1 mouse cellular context compared by ENCODE assay signal in the genomic region with DNA sequence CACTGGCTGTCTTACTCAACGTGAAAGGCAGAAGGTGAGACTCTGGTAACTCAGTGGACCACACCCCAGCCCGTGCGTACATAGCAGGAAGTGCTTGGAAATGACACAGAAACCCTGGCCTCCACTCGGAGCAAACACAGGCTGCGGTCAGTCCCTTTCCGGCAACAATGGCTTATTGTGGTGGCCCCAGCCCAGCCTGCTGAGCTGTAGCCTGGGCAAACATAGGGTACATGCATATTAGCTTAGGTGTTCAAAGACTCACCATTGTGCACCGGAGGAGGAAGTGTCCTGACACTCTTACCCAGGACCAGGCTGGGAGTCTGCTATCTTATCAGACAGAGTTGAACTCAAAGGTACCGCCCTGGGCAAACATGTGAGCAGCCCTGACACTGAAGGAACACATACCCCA.
A peak's percentile ranks its signal among the peaks of the same experiment; 100 is the strongest.
TF ChIP-seq lines count a peak whose summit lies in the region.

No protein-coding gene starts in this region.

TF ChIP-seq in MEL, 35 proteins besides CTCF, POLR2A, EP300 and RAD21:
- TF ChIP-seq MAZ (IDR thresholded peaks at IDR 0.05; ENCODE audit: low read depth, low read length) (no peak), MXI1 (IDR thresholded peaks at IDR 0.05; ENCODE audit: low read depth, low read length) (peak; percentile 45; the same call in 1 of the 2 replicates), USF2 (IDR thresholded peaks at IDR 0.05; ENCODE audit: borderline replicate concordance in 1 of 2, insufficient read depth in 1 of 2, low read depth in 1 of 2, low read length in 2 of 2) (no peak), ZC3H11A (IDR thresholded peaks at IDR 0.05; ENCODE audit: low read depth, low read length) (no peak), GATA1 (IDR thresholded peaks at IDR 0.05; ENCODE audit: low read depth, low read length) (peak; percentile 77), E2F4 (IDR thresholded peaks at IDR 0.05; ENCODE audit: borderline replicate concordance, low read depth, low read length) (no peak), KAT2A (conservative IDR thresholded peaks at IDR 0.05; ENCODE audit: low read depth, low read length) (no peak), CHD1 (IDR thresholded peaks at IDR 0.05; ENCODE audit: low read depth, low read length) (no peak), JUND (IDR thresholded peaks at IDR 0.05; ENCODE audit: low read depth, low read length) (no peak), RCOR1 (IDR thresholded peaks at IDR 0.05; ENCODE audit: low read depth, low read length) (no peak), TBP (IDR thresholded peaks at IDR 0.05; ENCODE audit: low read depth, low read length) (no peak), GABPA (IDR thresholded peaks at IDR 0.05; ENCODE audit: low read depth, low read length) (no peak), ZNF384 (IDR thresholded peaks at IDR 0.05; ENCODE audit: low read depth, low read length) (no peak), ZMIZ1 (IDR thresholded peaks at IDR 0.05; ENCODE audit: low read depth, low read length) (no peak), NELFE (IDR thresholded peaks at IDR 0.05; ENCODE audit: low read depth, low read length) (0 out of 2 replicates have a peak, but pooled peaks have one; percentile 20), ETS1 (IDR thresholded peaks at IDR 0.05; ENCODE audit: low read depth, low read length) (peak; percentile 65), HCFC1 (IDR thresholded peaks at IDR 0.05; ENCODE audit: low read depth, low read length) (no peak), MAX (IDR thresholded peaks at IDR 0.05; ENCODE audit: low read length) (no peak), UBTF (IDR thresholded peaks at IDR 0.05; ENCODE audit: borderline replicate concordance, insufficient read depth, low read depth, low read length) (no peak), POLR2AphosphoS5 (IDR thresholded peaks at IDR 0.05; ENCODE audit: borderline replicate concordance, low read depth, low read length) (no peak), BHLHE40 (IDR thresholded peaks at IDR 0.05; ENCODE audit: borderline replicate concordance, low read depth, low read length) (peak; percentile 40; the same call in 1 of the 2 replicates), MYC (IDR thresholded peaks at IDR 0.05; ENCODE audit: low read depth, low read length) (no peak), ELF1 (IDR thresholded peaks at IDR 0.05; ENCODE audit: low read depth, low read length) (peak; percentile 60), USF1 (IDR thresholded peaks at IDR 0.05; ENCODE audit: low read depth, low read length) (no peak), TAL1 (IDR thresholded peaks at IDR 0.05; ENCODE audit: low read length) (no peak), TCF12 (IDR thresholded peaks at IDR 0.05; ENCODE audit: low read depth, low read length) (peak; percentile 59), CHD2 (IDR thresholded peaks at IDR 0.05; ENCODE audit: low read length) (no peak), MAFK (IDR thresholded peaks at IDR 0.05; ENCODE audit: borderline replicate concordance, low read depth, low read length) (no peak), SMC3 (IDR thresholded peaks at IDR 0.05; ENCODE audit: low read depth, low read length) (no peak), SIN3A (IDR thresholded peaks at IDR 0.05; ENCODE audit: low read length) (peak; percentile 59), NRF1 (IDR thresholded peaks at IDR 0.05; ENCODE audit: insufficient read depth, low read depth, low read length, poor library complexity, severe bottlenecking) (peak; percentile 9; the same call in 1 of the 2 replicates), ZKSCAN1 (IDR thresholded peaks at IDR 0.05; ENCODE audit: low read depth, low read length) (no peak), MEF2A (IDR thresholded peaks at IDR 0.05; ENCODE audit: extremely low read depth, insufficient replicate concordance, low read depth, low read length, poor library complexity, severe bottlenecking) (no peak), POLR2AphosphoS2 (IDR thresholded peaks at IDR 0.05; ENCODE audit: low read length) (no peak), MYB (IDR thresholded peaks at IDR 0.05; ENCODE audit: low read depth, low read length) (no peak)
